In the genomic region with DNA sequence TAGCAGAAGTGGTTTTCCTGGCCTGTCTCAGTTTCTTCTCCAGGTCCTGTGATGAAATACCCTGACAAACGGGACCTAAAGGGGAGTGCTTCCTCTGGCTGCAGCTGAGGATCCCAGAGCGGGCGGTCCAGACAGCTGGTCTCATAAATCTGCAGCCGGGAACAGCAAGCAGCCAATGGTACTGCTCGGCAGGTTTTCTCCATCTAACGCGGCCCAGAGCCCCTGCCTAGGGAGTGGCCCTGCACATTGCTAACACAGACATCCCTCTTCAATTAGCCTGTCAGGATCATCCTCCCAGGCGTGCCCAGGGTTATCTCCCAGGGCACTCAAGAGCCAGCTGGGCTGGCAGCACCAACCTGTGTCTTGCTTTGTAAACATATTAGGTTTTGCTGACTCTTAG, we compare ENCODE assay signal across 12 mouse cellular contexts. TPM values are rescaled to one million over a fixed set of nuclear protein-coding genes. Genes with fewer than 3 reads are reported as not detected.
DNase-seq lines count a peak whose midpoint lies in the region; ATAC-seq and TF ChIP-seq lines count a peak whose summit lies in the region.
"Had no signal": no experiment of that assay in that cellular context is flagged by ENCODE, and none has a peak within 500 bp of the region (broad histone marks: within the 10 kb centered on the region; RNA-seq: fewer than 3 reads in every experiment).

No protein-coding gene starts in this region.

- DNase-seq in kidney, adult 2 months = no peak
- DNase-seq in embryo, embryonic 11 days = peak; percentile 82
- no peak for DNase-seq in spleen, postnatal 4 days (ENCODE audit: low spot score in 2 of 2)
- no peak for DNase-seq in heart, postnatal 4 days
- DNase-seq: cerebellum, adult 8-10 months; gastrocnemius, postnatal 36 days; kidney, adult 11 months; lung, adult 2 months had no signal

- no peaks in the 10 kb centered on the region for H3K27me3 ChIP-seq in kidney, embryonic 14.5 days (ENCODE audit: control insufficient read depth, insufficient read depth, low read length)
- no peaks in the 10 kb centered on the region for H3K27me3 ChIP-seq in kidney, adult 2 months (replicated peaks; ENCODE audit: control insufficient read depth, insufficient read depth, low read length)
- no peaks in the 10 kb centered on the region for H3K27me3 ChIP-seq in hindbrain, embryonic 13.5 days
- H3K27me3 ChIP-seq in midbrain, embryonic 15.5 days (replicated peaks) = no peaks in the 10 kb centered on the region

- H3K4me1 ChIP-seq in kidney, embryonic 14.5 days (ENCODE audit: control insufficient read depth, insufficient read depth, low read length) = peaks cover 21% of the 10 kb centered on the region; the same call in 1 of the 2 replicates
- H3K4me1 ChIP-seq in kidney, adult 2 months (ENCODE audit: control insufficient read depth, insufficient read depth, low read length) = no peaks in the 10 kb centered on the region
- H3K4me1 ChIP-seq in hindbrain, embryonic 13.5 days (replicated peaks) = peaks cover 14% of the 10 kb centered on the region
- H3K4me1 ChIP-seq in midbrain, embryonic 15.5 days = peaks cover 17% of the 10 kb centered on the region

- no peak overlapping the region for H3K4me3 ChIP-seq in kidney, embryonic 14.5 days (ENCODE audit: low read length)
- no peak overlapping the region for H3K4me3 ChIP-seq in kidney, adult 2 months (ENCODE audit: insufficient read depth, low read depth, low read length)
- no peak overlapping the region for H3K4me3 ChIP-seq in hindbrain, embryonic 13.5 days
- H3K4me3 ChIP-seq in midbrain, embryonic 15.5 days = no peak overlapping the region

- no peak for TF ChIP-seq POLR2A in kidney, adult 2 months (IDR thresholded peaks at IDR 0.05; ENCODE audit: low read depth, low read length)

- H3K9ac ChIP-seq in kidney, embryonic 14.5 days (ENCODE audit: low read depth, low read length) = no peak overlapping the region
- H3K9ac ChIP-seq in hindbrain, embryonic 13.5 days = no peak overlapping the region
- no peak overlapping the region for H3K9ac ChIP-seq in midbrain, embryonic 15.5 days

- peaks cover 4% of the 10 kb centered on the region; the same call in 1 of the 2 replicates for H3K36me3 ChIP-seq in kidney, embryonic 14.5 days (ENCODE audit: control insufficient read depth, insufficient read depth, low read length)
- H3K36me3 ChIP-seq in kidney, adult 2 months (ENCODE audit: control insufficient read depth, insufficient read depth, low read length) = peaks cover 2% of the 10 kb centered on the region; the same call in 1 of the 2 replicates
- H3K36me3 ChIP-seq in hindbrain, embryonic 13.5 days = no peaks in the 10 kb centered on the region
- no peaks in the 10 kb centered on the region for H3K36me3 ChIP-seq in midbrain, embryonic 15.5 days (replicated peaks)

- no peak for TF ChIP-seq CTCF in kidney, adult 2 months (conservative IDR thresholded peaks at IDR 0.05; ENCODE audit: insufficient read depth, insufficient read length, low read depth, low read length)

- H3K27ac ChIP-seq in kidney, embryonic 14.5 days (ENCODE audit: low read depth, low read length) = peak overlapping the region; percentile 1; the same call in 1 of the 2 replicates
- H3K27ac ChIP-seq in kidney, adult 2 months (ENCODE audit: insufficient read depth, low read depth, low read length) = no peak overlapping the region
- H3K27ac ChIP-seq in hindbrain, embryonic 13.5 days = peak overlapping the region; percentile 50
- peak overlapping the region; percentile 63 for H3K27ac ChIP-seq in midbrain, embryonic 15.5 days

- peak; percentile 89 for ATAC-seq in kidney, embryonic 14.5 days (ENCODE audit: low FRiP score, low TSS enrichment)
- peak; percentile 80 for ATAC-seq in hindbrain, embryonic 13.5 days (ENCODE audit: low FRiP score)
- peak; percentile 69 for ATAC-seq in midbrain, embryonic 15.5 days (replicated peaks)
- no peak for ATAC-seq in megakaryocyte, adult 5-6 weeks (ENCODE audit: poor library complexity, severe bottlenecking)

- no peak overlapping the region; the same call in 1 of the 2 replicates for H3K4me2 ChIP-seq in kidney, embryonic 14.5 days (replicated peaks; ENCODE audit: low read depth, low read length)
- no peak overlapping the region for H3K4me2 ChIP-seq in hindbrain, embryonic 13.5 days
- no peak overlapping the region for H3K4me2 ChIP-seq in midbrain, embryonic 15.5 days

- no peaks in the 10 kb centered on the region for H3K9me3 ChIP-seq in kidney, embryonic 14.5 days (ENCODE audit: control insufficient read depth, low read length)
- no peaks in the 10 kb centered on the region for H3K9me3 ChIP-seq in hindbrain, embryonic 13.5 days
- no peaks in the 10 kb centered on the region for H3K9me3 ChIP-seq in midbrain, embryonic 15.5 days

- whole genome bisulfite sequencing in kidney, embryonic 14.5 days = 10% methylated on average over 8 of the region's 8 CpGs
- 58% methylated on average over 8 of the region's 8 CpGs for WGBS in kidney, adult 2 months
- 17% methylated on average over 8 of the region's 8 CpGs for WGBS in hindbrain, embryonic 13.5 days
- WGBS in midbrain, embryonic 15.5 days = 19% methylated on average over 8 of the region's 8 CpGs

RNA-seq across cellular contexts. Expression of a gene that starts 38.3 kb away (rescaled TPM):
- 23.4 and 33.9 TPM in 2 replicates for polyA plus RNA-seq in kidney, embryonic 14.5 days (2014; fragmentation: Nextera tagmentation; extraction: Ambion mirVana)
- 5.7 and 6.7 TPM in 2 replicates for polyA plus RNA-seq in kidney, adult 2 months (2012; rRNA removed)
- polyA plus RNA-seq in hindbrain, embryonic 13.5 days (2015; fragmentation: Nextera tagmentation; extraction: Ambion mirVana) = 14.3 and 15.4 TPM in 2 replicates
- 15.9 and 16.7 TPM in 2 replicates for polyA plus RNA-seq in midbrain, embryonic 15.5 days (2015; fragmentation: Nextera tagmentation; extraction: Ambion mirVana)
- 2.1 and 3.9 TPM in 2 replicates for total RNA-seq in megakaryocyte, adult 5-6 weeks (2015)
- 3.5 and 3.6 TPM in 2 replicates for total RNA-seq in megakaryocyte, adult 5-6 weeks (2017)
- total RNA-seq in heart, postnatal 4 days (2021) = 1 to 10 TPM; 6.4 to 7.6 TPM
